Mouse (Mus musculus) lung, postnatal 0 days (tissue): Measurements from ENCODE around the gene Psma6.

Experiments used
- CTCF ChIP-seq: IDR thresholded peaks from 2 replicates; pipeline ENCODE4 v1.5.1; 2016; ENCODE audit warnings: antibody characterized with exemption, mild to moderate bottlenecking
- EP300 ChIP-seq: IDR thresholded peaks from 2 replicates; pipeline ENCODE4 v1.6.1; 2016; ENCODE audit warnings: antibody characterized with exemption, mild to moderate bottlenecking, control low read depth

DNA sequence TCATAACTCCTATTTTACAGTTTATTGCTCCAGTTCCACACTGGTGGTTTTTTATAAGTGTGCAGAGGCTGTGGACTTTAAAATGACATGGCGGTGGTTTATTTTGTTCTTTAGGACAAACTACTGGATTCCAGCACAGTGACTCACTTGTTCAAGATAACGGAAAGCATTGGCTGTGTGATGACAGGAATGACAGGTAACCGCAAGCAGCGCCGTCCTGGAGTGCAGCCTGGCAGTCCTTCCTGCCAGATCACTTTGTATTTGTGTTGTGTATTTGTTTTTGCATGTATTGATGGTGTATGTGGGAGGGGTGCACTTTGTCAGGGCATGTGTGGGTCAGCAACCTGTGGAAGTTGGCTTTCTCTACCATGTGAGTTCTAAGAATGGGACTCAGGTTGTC, 23.9 kb downstream of the Psma6 start:
- no peak for TF ChIP-seq EP300
- no peak for TF ChIP-seq CTCF
